Mouse (Mus musculus): ENCODE results near the gene Vipr1. TPM values are rescaled to one million over a fixed set of nuclear protein-coding genes. Genes with fewer than 3 reads are reported as not detected.

The Vipr1 gene
- polyA plus RNA-seq, 1 experiment from 2014 or later: 0.77 TPM

DNA sequence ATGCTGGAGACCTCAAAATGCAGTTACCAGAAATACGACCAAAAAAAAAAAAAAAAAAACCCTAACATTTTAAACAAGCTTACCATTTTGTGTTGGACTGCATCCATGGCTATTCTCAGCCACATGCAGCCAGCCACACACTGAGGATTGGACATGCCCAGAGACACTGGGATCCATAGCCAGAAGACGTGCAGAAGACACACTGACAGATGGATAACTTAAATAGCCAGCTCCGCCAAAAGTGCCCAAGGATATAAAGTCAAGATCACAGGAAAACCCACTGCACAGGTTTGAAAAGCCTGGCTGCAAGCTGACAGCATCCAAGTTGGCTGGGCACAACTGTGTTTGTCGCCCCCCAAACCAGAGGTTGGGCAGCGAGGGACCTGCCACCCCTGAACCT is 21.6 kb downstream of the Vipr1 start:
- 79% methylated on average over 5 of the region's 5 CpGs for WGBS
- no peak overlapping the region for H3K9ac ChIP-seq (ENCODE audit: low read depth, low read length)
- no peak overlapping the region for H3K27ac ChIP-seq (ENCODE audit: low read depth, low read length)
- DNase-seq (ENCODE audit: low spot score): no peak
- H3K36me3 ChIP-seq (ENCODE audit: control insufficient read depth, insufficient read depth, low read length): no peaks in the 10 kb centered on the region
- no peak overlapping the region for H3K4me3 ChIP-seq (ENCODE audit: low read depth, low read length)
- no peak overlapping the region for H3K4me2 ChIP-seq
- no peaks in the 10 kb centered on the region; the same call in 1 of the 2 replicates for H3K4me1 ChIP-seq (replicated peaks; ENCODE audit: control insufficient read depth, insufficient read depth, low read length)
- H3K9me3 ChIP-seq (ENCODE audit: control insufficient read depth, low read length): no peaks in the 10 kb centered on the region
- no peak for ATAC-seq (replicated peaks; ENCODE audit: low FRiP score)
- peaks cover 28% of the 10 kb centered on the region for H3K27me3 ChIP-seq (replicated peaks; ENCODE audit: control insufficient read depth, insufficient read depth, low read length)

- Histone ChIP-seq H3K9me3 (ENCODE audit: control insufficient read depth, low read length) (no peaks in the 10 kb centered on the region), H3K27me3 (replicated peaks; ENCODE audit: control insufficient read depth, insufficient read depth, low read length) (peaks cover 43% of the 10 kb centered on the region), H3K36me3 (ENCODE audit: control insufficient read depth, insufficient read depth, low read length) (no peaks in the 10 kb centered on the region), H3K27ac (ENCODE audit: low read depth, low read length) (no peak overlapping the region), H3K4me2 (no peak overlapping the region), H3K4me3 (ENCODE audit: low read depth, low read length) (no peak overlapping the region), H3K9ac (ENCODE audit: low read depth, low read length) (no peak overlapping the region), H3K4me1 (replicated peaks; ENCODE audit: control insufficient read depth, insufficient read depth, low read length) (peaks cover 4% of the 10 kb centered on the region)
- WGBS: 75% methylated on average over 16 of the region's 16 CpGs
- DNase-seq (ENCODE audit: low spot score): no peak
- no peak for ATAC-seq (replicated peaks; ENCODE audit: low FRiP score)
Observed at GRCm38 (mm10) chr9:121666957-121667630, 24.6 kb downstream of the Vipr1 start.

- H3K36me3 ChIP-seq (ENCODE audit: control insufficient read depth, insufficient read depth, low read length): no peaks in the 10 kb centered on the region
- H3K27ac ChIP-seq (ENCODE audit: low read depth, low read length): no peak overlapping the region
- H3K27me3 ChIP-seq (replicated peaks; ENCODE audit: control insufficient read depth, insufficient read depth, low read length): peaks cover 43% of the 10 kb centered on the region
- 71% methylated on average over 11 of the region's 11 CpGs for WGBS
- no peak for ATAC-seq (replicated peaks; ENCODE audit: low FRiP score)
- no peak for DNase-seq (ENCODE audit: low spot score)
- H3K4me1 ChIP-seq (replicated peaks; ENCODE audit: control insufficient read depth, insufficient read depth, low read length): peaks cover 11% of the 10 kb centered on the region
- no peak overlapping the region for H3K4me3 ChIP-seq (ENCODE audit: low read depth, low read length)
- H3K9ac ChIP-seq (ENCODE audit: low read depth, low read length): no peak overlapping the region
- no peaks in the 10 kb centered on the region for H3K9me3 ChIP-seq (ENCODE audit: control insufficient read depth, low read length)
- H3K4me2 ChIP-seq: no peak overlapping the region
Observed at GRCm38 (mm10) chr9:121667822-121668221, 25.3 kb downstream of the Vipr1 start.

- Histone ChIP-seq H3K9me3 (ENCODE audit: control insufficient read depth, low read length) (no peaks in the 10 kb centered on the region), H3K4me1 (replicated peaks; ENCODE audit: control insufficient read depth, insufficient read depth, low read length) (peaks cover 12% of the 10 kb centered on the region), H3K27ac (ENCODE audit: low read depth, low read length) (no peak overlapping the region), H3K36me3 (ENCODE audit: control insufficient read depth, insufficient read depth, low read length) (no peaks in the 10 kb centered on the region), H3K4me2 (peak overlapping the region; percentile 67), H3K9ac (ENCODE audit: low read depth, low read length) (no peak overlapping the region), H3K27me3 (replicated peaks; ENCODE audit: control insufficient read depth, insufficient read depth, low read length) (peaks cover 43% of the 10 kb centered on the region), H3K4me3 (ENCODE audit: low read depth, low read length) (peak overlapping the region; percentile 29)
- ATAC-seq (replicated peaks; ENCODE audit: low FRiP score) (peak; percentile 31; the same call in 1 of the 2 replicates), DNase-seq (ENCODE audit: low spot score) (peak; percentile 74)
- WGBS: 2% methylated on average over 28 of the region's 28 CpGs
Observed at GRCm38 (mm10) chr9:121669348-121669791, 26.9 kb downstream of the Vipr1 start.

DNA sequence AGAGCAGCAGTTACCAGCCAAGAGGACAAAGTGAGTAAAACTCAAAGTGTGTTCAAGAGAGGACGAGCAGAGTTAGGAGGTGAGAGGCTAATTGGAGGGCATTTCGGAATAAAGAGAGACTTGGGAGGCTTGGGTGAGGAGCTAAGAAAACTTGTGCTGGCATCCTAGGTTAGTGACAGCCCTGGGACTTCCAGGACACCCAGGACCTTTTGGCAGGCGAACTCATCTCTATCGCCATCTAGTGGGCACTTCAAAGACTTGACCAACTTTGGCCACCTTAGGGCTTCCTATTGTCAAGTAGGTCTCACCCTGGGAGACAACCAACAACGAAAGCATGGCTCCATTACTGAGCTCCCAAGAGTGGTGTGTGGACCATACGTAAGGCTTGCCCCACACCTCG is 28.8 kb downstream of the Vipr1 start:
- DNase-seq (ENCODE audit: low spot score): no peak

DNA sequence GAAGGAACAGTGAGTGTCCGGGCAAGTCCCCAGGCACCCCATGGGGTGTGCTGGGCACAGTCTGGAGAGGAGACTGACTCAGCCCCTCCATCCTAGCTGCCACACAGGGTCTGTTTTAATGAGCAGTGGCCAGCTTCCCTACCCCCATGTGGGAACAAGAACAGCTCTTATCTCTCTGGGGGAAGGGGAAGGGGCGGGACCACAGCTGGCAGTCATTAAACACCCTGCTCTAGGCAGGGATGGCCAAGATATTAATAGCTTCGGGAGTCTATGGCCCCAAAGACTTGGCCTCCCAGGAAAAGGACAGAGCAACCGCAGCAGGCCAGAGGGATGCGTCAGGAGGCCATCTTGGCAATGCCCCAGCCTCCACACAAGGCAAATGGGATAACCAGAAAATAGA is 29.8 kb downstream of the Vipr1 start:
- H3K4me1 ChIP-seq (replicated peaks; ENCODE audit: control insufficient read depth, insufficient read depth, low read length): peaks cover 18% of the 10 kb centered on the region
- no peak overlapping the region for H3K9ac ChIP-seq (ENCODE audit: low read depth, low read length)
- no peaks in the 10 kb centered on the region for H3K36me3 ChIP-seq (ENCODE audit: control insufficient read depth, insufficient read depth, low read length)
- DNase-seq (ENCODE audit: low spot score) (no peak), ATAC-seq (replicated peaks; ENCODE audit: low FRiP score) (peak; percentile 52; the same call in 1 of the 2 replicates)
- no peak overlapping the region for H3K27ac ChIP-seq (ENCODE audit: low read depth, low read length)
- peaks cover 34% of the 10 kb centered on the region for H3K27me3 ChIP-seq (replicated peaks; ENCODE audit: control insufficient read depth, insufficient read depth, low read length)
- H3K4me3 ChIP-seq (ENCODE audit: low read depth, low read length): no peak overlapping the region
- WGBS: 25% methylated on average over 5 of the region's 5 CpGs
- H3K9me3 ChIP-seq (ENCODE audit: control insufficient read depth, low read length): no peaks in the 10 kb centered on the region
- H3K4me2 ChIP-seq: no peak overlapping the region

More for the DNA sequence above, 28.8 kb downstream of the Vipr1 start:
- Histone ChIP-seq H3K36me3 (ENCODE audit: control insufficient read depth, insufficient read depth, low read length) (no peaks in the 10 kb centered on the region), H3K4me2 (no peak overlapping the region), H3K4me1 (replicated peaks; ENCODE audit: control insufficient read depth, insufficient read depth, low read length) (peaks cover 12% of the 10 kb centered on the region), H3K9ac (ENCODE audit: low read depth, low read length) (no peak overlapping the region), H3K4me3 (ENCODE audit: low read depth, low read length) (no peak overlapping the region), H3K9me3 (ENCODE audit: control insufficient read depth, low read length) (no peaks in the 10 kb centered on the region), H3K27me3 (replicated peaks; ENCODE audit: control insufficient read depth, insufficient read depth, low read length) (peaks cover 43% of the 10 kb centered on the region), H3K27ac (ENCODE audit: low read depth, low read length) (no peak overlapping the region)
- no peak; the same call in 1 of the 2 replicates for ATAC-seq (replicated peaks; ENCODE audit: low FRiP score)
- WGBS: 22% methylated on average over 7 of the region's 7 CpGs

DNA sequence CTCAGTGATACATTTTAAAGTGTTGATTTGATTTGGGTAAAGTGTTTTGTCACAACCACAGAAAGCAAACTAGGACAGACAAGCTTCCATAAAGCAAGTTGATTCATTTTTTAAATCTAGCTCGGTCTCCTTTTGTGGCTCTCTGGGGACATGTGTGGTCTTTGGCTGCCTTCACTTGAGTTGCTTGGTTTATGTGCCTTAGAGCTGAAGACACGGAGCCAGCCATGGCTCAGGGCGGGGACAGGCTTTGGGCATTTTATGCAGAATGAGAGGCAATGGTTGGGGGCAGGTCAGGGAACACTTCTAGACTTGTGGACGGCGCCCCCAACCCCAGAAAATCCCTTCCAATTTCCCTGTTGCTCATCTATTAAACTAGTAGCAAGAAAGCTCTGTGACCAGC is 31.2 kb downstream of the Vipr1 start:
- Histone ChIP-seq H3K27me3 (replicated peaks; ENCODE audit: control insufficient read depth, insufficient read depth, low read length) (peaks cover 23% of the 10 kb centered on the region), H3K9me3 (ENCODE audit: control insufficient read depth, low read length) (no peaks in the 10 kb centered on the region), H3K36me3 (ENCODE audit: control insufficient read depth, insufficient read depth, low read length) (no peaks in the 10 kb centered on the region), H3K4me2 (no peak overlapping the region), H3K9ac (ENCODE audit: low read depth, low read length) (no peak overlapping the region), H3K4me3 (ENCODE audit: low read depth, low read length) (no peak overlapping the region), H3K4me1 (replicated peaks; ENCODE audit: control insufficient read depth, insufficient read depth, low read length) (peaks cover 20% of the 10 kb centered on the region), H3K27ac (ENCODE audit: low read depth, low read length) (no peak overlapping the region)
- WGBS: 86% methylated on average over 5 of the region's 5 CpGs
- no peak for ATAC-seq (replicated peaks; ENCODE audit: low FRiP score)
- no peak for DNase-seq (ENCODE audit: low spot score)

GRCm38 (mm10) chr9:121675011-121675410 is 32.5 kb downstream of the Vipr1 start:
- H3K4me2 ChIP-seq: no peak overlapping the region

DNA sequence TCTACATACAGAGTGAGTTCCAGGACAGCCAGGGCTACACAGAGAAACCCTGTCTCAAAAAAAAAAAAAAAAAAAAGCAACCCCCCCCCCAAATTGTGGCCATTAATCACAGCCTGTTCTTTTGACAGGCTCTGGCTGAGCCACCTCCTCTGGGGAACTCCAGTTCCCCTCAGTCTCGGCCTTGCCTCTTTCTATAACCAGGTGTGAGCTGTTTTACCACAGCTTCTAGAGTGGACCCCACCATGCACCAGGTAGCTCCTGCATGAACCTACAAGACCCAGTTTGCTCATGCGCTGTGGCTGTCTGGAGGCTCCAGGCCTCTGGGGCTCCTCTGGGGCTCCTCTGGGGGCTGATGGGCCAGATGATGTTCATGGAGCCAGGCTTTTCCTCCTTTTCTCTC is 33.0 kb downstream of the Vipr1 start:
- H3K9ac ChIP-seq (ENCODE audit: low read depth, low read length): no peak overlapping the region
- no peaks in the 10 kb centered on the region for H3K36me3 ChIP-seq (ENCODE audit: control insufficient read depth, insufficient read depth, low read length)
- 73% methylated on average over 2 of the region's 2 CpGs for WGBS
- H3K9me3 ChIP-seq (ENCODE audit: control insufficient read depth, low read length): no peaks in the 10 kb centered on the region
- no peak overlapping the region for H3K4me2 ChIP-seq
- no peak for ATAC-seq (replicated peaks; ENCODE audit: low FRiP score)
- DNase-seq (ENCODE audit: low spot score): no peak
- H3K27me3 ChIP-seq (replicated peaks; ENCODE audit: control insufficient read depth, insufficient read depth, low read length): peaks cover 6% of the 10 kb centered on the region
- H3K4me1 ChIP-seq (replicated peaks; ENCODE audit: control insufficient read depth, insufficient read depth, low read length): peaks cover 20% of the 10 kb centered on the region
- H3K4me3 ChIP-seq (ENCODE audit: low read depth, low read length): no peak overlapping the region
- H3K27ac ChIP-seq (ENCODE audit: low read depth, low read length): no peak overlapping the region

More at GRCm38 (mm10) chr9:121675011-121675410, 32.5 kb downstream of the Vipr1 start:
- WGBS: 58% methylated on average over 9 of the region's 9 CpGs
- peaks cover 10% of the 10 kb centered on the region for H3K27me3 ChIP-seq (replicated peaks; ENCODE audit: control insufficient read depth, insufficient read depth, low read length)
- H3K9me3 ChIP-seq (ENCODE audit: control insufficient read depth, low read length): no peaks in the 10 kb centered on the region
- peaks cover 20% of the 10 kb centered on the region for H3K4me1 ChIP-seq (replicated peaks; ENCODE audit: control insufficient read depth, insufficient read depth, low read length)
- H3K9ac ChIP-seq (ENCODE audit: low read depth, low read length): no peak overlapping the region
- H3K36me3 ChIP-seq (ENCODE audit: control insufficient read depth, insufficient read depth, low read length): no peaks in the 10 kb centered on the region
- ATAC-seq (replicated peaks; ENCODE audit: low FRiP score) (no peak), DNase-seq (ENCODE audit: low spot score) (no peak)
- no peak overlapping the region for H3K4me3 ChIP-seq (ENCODE audit: low read depth, low read length)
- H3K27ac ChIP-seq (ENCODE audit: low read depth, low read length): no peak overlapping the region
